ENCODE assay signal across 21 mouse cellular contexts in genomic region chr2:117169037-117169436, GRCm38 (mm10). TPM values are rescaled to one million over a fixed set of nuclear protein-coding genes. Genes with fewer than 3 reads are reported as not detected.
A peak's percentile ranks its signal among the peaks of the same experiment; 100 is the strongest.
DNase-seq lines count a peak whose midpoint lies in the region; ATAC-seq lines count a peak whose summit lies in the region.
"Had no signal": no experiment of that assay in that cellular context is flagged by ENCODE, and none has a peak within 500 bp of the region (broad histone marks: within the 10 kb centered on the region; RNA-seq: fewer than 3 reads in every experiment).

No protein-coding gene starts in this region.

- intact Hi-C loops in heart, postnatal 36 days (cut with DNase I), result no loop called here

- peak; percentile 96 for ATAC-seq in granulocyte monocyte progenitor cell, adult 5-6 weeks (replicated peaks; ENCODE audit: poor library complexity, severe bottlenecking)
- ATAC-seq: CD4-positive, CD25-positive, alpha-beta regulatory T cell, adult 4 months; forebrain, postnatal 0 days; intestine, embryonic 16.5 days; liver, embryonic 12.5 days had no signal

- DNase-seq in heart, adult 11 months, result peak; percentile 83
- DNase-seq in heart, postnatal 36 days, result no peak
- DNase-seq in lung, postnatal 36 days, result peak; percentile 19
- no peak for DNase-seq in lung, postnatal 14 days
- DNase-seq in spleen, postnatal 4 days (ENCODE audit: low spot score in 2 of 2), result no peak
- DNase-seq in ovary, adult 18-20 months (ENCODE audit: low spot score), result no peak
- no peak for DNase-seq in right cerebral cortex, postnatal 4 days
- DNase-seq: adrenal gland, postnatal 14 days; cerebellum, adult 11 months; cerebellum, adult 9-10 months; forebrain, postnatal 0 days; layer of hippocampus, postnatal 36 days; left cerebral cortex, postnatal 4 days; liver, postnatal 0 days; retina, postnatal 1 day; right cerebral cortex, postnatal 14 days; thymus, postnatal 4 days had no signal

RNA-seq across cellular contexts. Expression of gene Spred1, which starts 47.9 kb away (rescaled TPM):
- total RNA-seq in heart, postnatal 36 days (2021), result 10 to 100 TPM; 15.7 to 16.6 TPM
- 16.5 and 19.2 TPM in 2 replicates for total RNA-seq in granulocyte monocyte progenitor cell, adult 5-6 weeks (2014; fragmentation: Nextera tagmentation)
- total RNA-seq in granulocyte monocyte progenitor cell, adult 5-6 weeks (2017), result 23.0 and 23.7 TPM in 2 replicates

Comparison
In these comparisons a context has a peak if more than half of its experiments do, and no peak if none do; other contexts are left out.
1. DNase-seq: peak in heart, adult 11 months (single experiment) and lung, postnatal 36 days (single experiment); none in heart, postnatal 36 days (0 of 2), lung, postnatal 14 days (single experiment), spleen, postnatal 4 days (0 of 2), ovary, adult 18-20 months (single experiment) and right cerebral cortex, postnatal 4 days (single experiment).